Mouse (Mus musculus) spleen, adult 2 months (tissue): ENCODE measurements around the gene Patl1.

Experiments used
- CTCF ChIP-seq: fragments of 200-500 bp; IDR thresholded peaks from 2 replicates; pipeline ENCODE4 v1.5.1; 2011; ENCODE audit warnings: mild to moderate bottlenecking, inconsistent platforms; ENCODE audit not compliant: insufficient read depth, insufficient read length, insufficient replicate concordance; ENCODE audit errors: extremely low read depth
- POLR2A ChIP-seq: fragments of 200-500 bp; IDR thresholded peaks from 2 replicates; pipeline ENCODE4 v1.6.1; 2011; ENCODE audit warnings: low read depth, low read length, inconsistent platforms

- TF ChIP-seq CTCF: no peak
- no peak for TF ChIP-seq POLR2A
Observed at GRCm38 (mm10) chr19:11957396-11957795, 45.2 kb downstream of the Patl1 start.
